Mouse (Mus musculus) liver, adult 2 months (tissue): ENCODE data around the gene Dcst2.

Experiments
- CTCF ChIP-seq: fragments of 200-500 bp; IDR thresholded peaks from 2 replicates; pipeline ENCODE4 v1.5.1; 2011; ENCODE audit warnings: low read depth, low read length, control low read depth
- POLR2A ChIP-seq: fragments of 200-500 bp; IDR thresholded peaks from 2 replicates; pipeline ENCODE4 v1.6.1; 2011; ENCODE audit warnings: low read length, control low read depth; ENCODE audit not compliant: insufficient read depth; ENCODE audit errors: extremely low read depth

DNA sequence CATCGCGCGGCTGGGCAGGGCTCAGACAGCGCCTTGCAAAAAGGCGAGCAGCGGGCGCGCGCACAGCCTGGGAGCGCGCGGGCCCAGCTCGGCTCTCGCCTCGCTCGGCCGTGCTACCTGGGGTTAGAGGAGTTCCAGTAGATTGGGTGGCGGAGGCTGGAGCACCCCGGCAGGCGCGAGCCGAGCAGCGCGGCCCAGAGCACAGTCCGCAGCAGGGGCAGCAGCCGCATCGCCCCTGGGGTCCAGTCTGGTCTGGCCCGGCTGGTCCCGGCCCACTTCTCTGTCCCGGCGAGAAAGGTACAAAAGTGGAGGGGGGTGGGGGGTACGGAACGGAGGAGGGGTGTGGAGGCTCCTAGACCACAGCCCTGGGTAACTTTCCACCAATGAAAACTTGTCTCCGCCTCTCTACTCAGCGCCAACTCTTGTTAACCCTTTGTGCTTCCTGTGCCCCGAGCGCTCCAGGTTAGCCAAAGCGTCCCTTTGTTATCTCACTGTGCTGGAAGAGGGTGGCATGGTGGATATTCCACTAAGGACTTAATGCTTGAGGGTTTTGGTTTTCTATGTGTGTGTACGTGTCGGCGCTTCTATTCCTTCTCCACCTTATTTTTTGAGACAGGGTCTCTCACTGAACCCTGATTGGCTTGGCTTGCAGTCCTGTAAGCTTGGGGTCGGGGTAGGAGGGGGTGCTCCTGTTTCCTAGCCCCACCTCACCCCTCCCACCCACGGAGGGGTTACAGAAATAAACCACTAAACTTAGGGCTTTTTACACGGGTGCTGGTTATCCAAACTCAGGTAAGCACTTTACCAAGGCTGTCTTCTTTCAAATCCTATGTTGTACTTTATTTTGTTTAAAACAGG, 23.8 kb upstream of the Dcst2 start, which contains the start of gene Efna4:
- TF ChIP-seq CTCF (no peak), POLR2A (no peak)
